Comparison of ENCODE assay signal across 14 mouse cellular contexts in the genomic region with DNA sequence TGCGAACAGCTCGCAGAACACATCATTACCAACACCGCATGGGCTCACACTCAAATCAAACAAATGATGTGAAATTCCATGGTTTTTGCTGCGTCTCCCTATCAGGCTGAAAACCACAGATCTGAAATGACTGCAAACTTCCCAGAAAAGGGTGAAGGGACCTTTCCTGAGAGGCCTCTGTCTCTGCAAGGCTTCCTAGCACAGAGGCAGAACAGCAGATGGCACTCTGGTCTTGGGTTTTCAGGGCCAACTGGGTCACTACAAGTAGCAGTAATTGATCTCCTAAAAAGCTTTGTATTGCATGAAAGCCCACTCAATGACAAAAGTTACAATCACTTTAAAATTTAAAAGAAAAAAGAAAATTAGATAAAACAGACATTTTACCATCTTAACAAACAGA. TPM values are rescaled to one million over a fixed set of nuclear protein-coding genes. Genes with fewer than 3 reads are reported as not detected.
DNase-seq lines count a peak whose midpoint lies in the region; ATAC-seq and TF ChIP-seq lines count a peak whose summit lies in the region.
"Had no signal": no experiment of that assay in that cellular context is flagged by ENCODE, and none has a peak within 500 bp of the region (broad histone marks: within the 10 kb centered on the region; RNA-seq: fewer than 3 reads in every experiment).

No protein-coding gene starts in this region.

- no peak overlapping the region for H3K4me3 ChIP-seq in heart, postnatal 0 days (ENCODE audit: low read depth, low read length)
- no peak overlapping the region for H3K4me3 ChIP-seq in lung, postnatal 0 days (ENCODE audit: low read depth, low read length)
- no peak overlapping the region for H3K4me3 ChIP-seq in embryonic facial prominence, embryonic 10.5 days
- H3K4me3 ChIP-seq: embryonic facial prominence, embryonic 12.5 days; heart, embryonic 15.5 days; hindbrain, embryonic 12.5 days; neural tube, embryonic 13.5 days had no signal

- 91% methylated on average over 4 of the region's 4 CpGs for WGBS in heart, postnatal 0 days
- WGBS in lung, postnatal 0 days: 83% methylated on average over 4 of the region's 4 CpGs
- 95% methylated on average over 4 of the region's 4 CpGs for WGBS in embryonic facial prominence, embryonic 10.5 days

- H3K4me1 ChIP-seq in heart, postnatal 0 days (ENCODE audit: control insufficient read depth, insufficient read depth): no peaks in the 10 kb centered on the region
- H3K4me1 ChIP-seq in lung, postnatal 0 days (ENCODE audit: insufficient read depth, low read depth, low read length): no peaks in the 10 kb centered on the region
- H3K4me1 ChIP-seq in embryonic facial prominence, embryonic 10.5 days: no peaks in the 10 kb centered on the region
- H3K4me1 ChIP-seq: embryonic facial prominence, embryonic 12.5 days; heart, embryonic 15.5 days; hindbrain, embryonic 12.5 days; neural tube, embryonic 13.5 days had no signal

- H3K36me3 ChIP-seq in heart, postnatal 0 days (replicated peaks; ENCODE audit: control insufficient read depth, insufficient read depth, low read length): peaks cover 74% of the 10 kb centered on the region
- H3K36me3 ChIP-seq in lung, postnatal 0 days (ENCODE audit: insufficient read depth, low read length): peaks cover 22% of the 10 kb centered on the region
- H3K36me3 ChIP-seq in splenic B cell, adult 2 months (ENCODE audit: control insufficient read depth, insufficient read depth, low read length, poor library complexity, severe bottlenecking): peaks cover 29% of the 10 kb centered on the region; the same call in 1 of the 2 replicates
- peaks cover 85% of the 10 kb centered on the region for H3K36me3 ChIP-seq in embryonic facial prominence, embryonic 10.5 days (replicated peaks)

- no peak for ATAC-seq in CD4-positive, CD25-positive, alpha-beta regulatory T cell, adult 4 months
- ATAC-seq in heart, postnatal 0 days (ENCODE audit: insufficient read depth, low read depth): no peak
- no peak for ATAC-seq in lung, postnatal 0 days

- H3K9me3 ChIP-seq in heart, postnatal 0 days (replicated peaks; ENCODE audit: control insufficient read depth, low read length): no peaks in the 10 kb centered on the region
- no peaks in the 10 kb centered on the region for H3K9me3 ChIP-seq in lung, postnatal 0 days (ENCODE audit: low read length)
- no peaks in the 10 kb centered on the region for H3K9me3 ChIP-seq in embryonic facial prominence, embryonic 10.5 days
- H3K9me3 ChIP-seq: embryonic facial prominence, embryonic 12.5 days; heart, embryonic 15.5 days; hindbrain, embryonic 12.5 days; neural tube, embryonic 13.5 days had no signal

- H3K27ac ChIP-seq in heart, postnatal 0 days (ENCODE audit: low read depth): no peak overlapping the region
- H3K27ac ChIP-seq in lung, postnatal 0 days (ENCODE audit: low read length): no peak overlapping the region
- no peak overlapping the region for H3K27ac ChIP-seq in embryonic facial prominence, embryonic 10.5 days (replicated peaks)
- H3K27ac ChIP-seq: embryonic facial prominence, embryonic 12.5 days; heart, embryonic 15.5 days; hindbrain, embryonic 12.5 days; neural tube, embryonic 13.5 days had no signal

- DNase-seq in CD4-positive, CD25-positive, alpha-beta regulatory T cell, adult 2 months (ENCODE audit: low read depth, low spot score): peak; percentile 31
- no peak for DNase-seq in heart, postnatal 0 days (ENCODE audit: low spot score)
- DNase-seq in heart, postnatal 10 days: no peak
- DNase-seq in lung, postnatal 0 days (ENCODE audit: low spot score): no peak
- no peak for DNase-seq in lung, postnatal 4 days
- DNase-seq in splenic B cell, adult 2 months (ENCODE audit: low read depth, low spot score): peak; percentile 8
- DNase-seq in embryonic facial prominence, embryonic 10.5 days (ENCODE audit: low spot score): no peak
- DNase-seq: gastrocnemius, postnatal 36 days; kidney, adult 18-20 months had no signal

- no peak for TF ChIP-seq EP300 in heart, postnatal 0 days (IDR thresholded peaks at IDR 0.05; ENCODE audit: low read depth)
- no peak for TF ChIP-seq EP300 in lung, postnatal 0 days (IDR thresholded peaks at IDR 0.05)

- H3K27me3 ChIP-seq in heart, postnatal 0 days (ENCODE audit: control insufficient read depth, insufficient read depth, low read length): no peaks in the 10 kb centered on the region
- H3K27me3 ChIP-seq in lung, postnatal 0 days (replicated peaks; ENCODE audit: insufficient read depth, low read length): no peaks in the 10 kb centered on the region
- H3K27me3 ChIP-seq in splenic B cell, adult 2 months (ENCODE audit: control insufficient read depth, insufficient read depth, low read length, poor library complexity, severe bottlenecking): no peaks in the 10 kb centered on the region
- H3K27me3 ChIP-seq in embryonic facial prominence, embryonic 10.5 days (replicated peaks; ENCODE audit: low read depth, poor library complexity, severe bottlenecking): no peaks in the 10 kb centered on the region
- H3K27me3 ChIP-seq: embryonic facial prominence, embryonic 12.5 days; heart, embryonic 15.5 days; hindbrain, embryonic 12.5 days; neural tube, embryonic 13.5 days had no signal

- intact Hi-C loops in heart, postnatal 10 days (cut with DNase I): no loop called here

- TF ChIP-seq CTCF in heart, postnatal 0 days (IDR thresholded peaks at IDR 0.05; ENCODE audit: low read depth): peak; percentile 24; the same call in 1 of the 2 replicates
- peak; percentile 22 for TF ChIP-seq CTCF in lung, postnatal 0 days (IDR thresholded peaks at IDR 0.05)

- H3K9ac ChIP-seq in heart, postnatal 0 days (replicated peaks; ENCODE audit: low read depth, low read length): no peak overlapping the region
- H3K9ac ChIP-seq in lung, postnatal 0 days (replicated peaks; ENCODE audit: low read depth): no peak overlapping the region
- H3K9ac ChIP-seq: embryonic facial prominence, embryonic 12.5 days; heart, embryonic 15.5 days; hindbrain, embryonic 12.5 days; neural tube, embryonic 13.5 days had no signal

- H3K4me2 ChIP-seq in heart, postnatal 0 days (ENCODE audit: low read depth, low read length): no peak overlapping the region
- H3K4me2 ChIP-seq in lung, postnatal 0 days (replicated peaks; ENCODE audit: low read depth, low read length): no peak overlapping the region
- H3K4me2 ChIP-seq: embryonic facial prominence, embryonic 12.5 days; heart, embryonic 15.5 days; hindbrain, embryonic 12.5 days; neural tube, embryonic 13.5 days had no signal

RNA-seq across cellular contexts. Expression of gene Hormad2, which starts 59.9 kb away (rescaled TPM):
- under 1 TPM; 0.42 to 0.98 TPM for polyA plus RNA-seq in CD4-positive, CD25-positive, alpha-beta regulatory T cell, adult 4 months (2017; shearing (Covaris generic))
- total RNA-seq in heart, postnatal 0 days (2014; rRNA removed; ENCODE audit: low replicate concordance): 1.4 TPM in 1 of 2 replicates, not detected in the other
- polyA plus RNA-seq in heart, postnatal 0 days (2015; fragmentation: Nextera tagmentation; extraction: Ambion mirVana): 0.11 TPM in 1 of 2 replicates, not detected in the other
- total RNA-seq in heart, postnatal 10 days (2021): not detected
- 0.19 and 0.32 TPM in 2 replicates for polyA plus RNA-seq in lung, postnatal 0 days (2015; fragmentation: Nextera tagmentation; extraction: Ambion mirVana)
- polyA plus RNA-seq in embryonic facial prominence, embryonic 10.5 days (2016; fragmentation: Nextera tagmentation; extraction: Ambion mirVana): 0.15 and 0.68 TPM in 2 replicates
- total RNA-seq: gastrocnemius, postnatal 36 days had no signal

Comparison
In these comparisons a context has a peak if more than half of its experiments do, and no peak if none do; other contexts are left out.
1. DNase-seq: peak in CD4-positive, CD25-positive, alpha-beta regulatory T cell, adult 2 months (single experiment) and splenic B cell, adult 2 months (single experiment); none in heart, postnatal 0 days (single experiment), heart, postnatal 10 days (0 of 2), lung, postnatal 0 days (single experiment), lung, postnatal 4 days (0 of 2) and embryonic facial prominence, embryonic 10.5 days (single experiment).